Mouse (Mus musculus): ENCODE measurements at regions not wholly inside any gene's neighbourhood (a gene's known extent, or its start where the extent isn't known, plus 50 kb on each side); places are given as distances from the start of the nearest gene placed in this dataset.

DNA sequence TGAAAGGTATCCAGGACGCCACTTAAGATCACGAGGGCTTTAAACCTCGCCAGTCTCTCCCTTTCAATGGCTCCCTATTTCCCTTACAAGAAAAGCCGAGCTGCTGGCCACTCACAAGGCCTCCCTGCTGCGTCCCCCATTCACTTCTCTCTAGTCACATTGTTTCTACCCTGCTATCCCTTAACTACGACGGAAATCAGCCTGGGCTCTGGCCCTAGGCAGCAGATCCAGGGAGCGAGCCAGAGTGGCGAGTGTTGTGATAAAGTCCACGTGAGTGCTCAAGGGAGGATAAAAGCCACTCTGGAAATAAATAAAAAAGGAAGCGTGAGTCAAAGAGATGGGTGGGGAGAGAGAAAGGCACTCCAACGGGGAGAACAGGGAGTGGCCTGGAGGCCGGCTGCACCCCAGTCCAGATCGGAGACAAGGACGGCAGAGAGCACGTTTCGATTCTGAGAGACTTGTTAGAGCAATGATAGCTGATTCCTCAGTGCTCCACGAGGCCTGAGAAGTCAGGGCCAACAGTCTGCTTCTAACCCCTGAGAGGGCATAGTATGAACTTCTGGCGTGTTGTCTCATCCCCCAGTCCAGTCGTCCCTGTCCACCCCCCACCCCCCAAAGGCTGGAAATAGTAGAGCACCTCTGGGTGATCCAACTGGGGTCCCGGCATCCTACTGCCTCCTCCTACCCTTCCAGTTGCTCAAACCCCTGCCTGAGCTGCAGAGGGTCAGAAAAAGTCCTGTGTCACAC lies 84.8 kb upstream of the Calm2 start:
- peak; percentile 49 for DNase-seq (ENCODE audit: low spot score)

DNA sequence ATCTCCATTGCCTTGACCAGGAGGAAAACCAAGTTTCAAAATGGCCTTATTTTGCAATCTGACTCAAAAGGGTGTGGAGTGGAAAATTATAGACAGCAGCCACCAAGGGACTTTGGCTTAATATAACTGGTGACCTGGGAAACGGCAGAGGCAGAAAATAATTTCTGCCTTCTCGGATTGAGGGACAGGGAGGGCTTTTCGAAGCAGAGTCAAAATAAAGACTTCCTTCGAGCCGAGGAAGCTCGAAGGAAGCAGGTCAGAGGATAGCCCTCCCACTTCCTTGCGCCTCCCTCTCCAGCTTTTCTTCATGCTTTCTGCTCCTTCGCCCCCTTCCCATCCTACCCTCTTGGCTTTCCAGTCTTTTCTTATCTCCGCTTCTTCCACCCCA lies 85.4 kb upstream of the Calm2 start:
- DNase-seq (ENCODE audit: low spot score): no peak

DNA sequence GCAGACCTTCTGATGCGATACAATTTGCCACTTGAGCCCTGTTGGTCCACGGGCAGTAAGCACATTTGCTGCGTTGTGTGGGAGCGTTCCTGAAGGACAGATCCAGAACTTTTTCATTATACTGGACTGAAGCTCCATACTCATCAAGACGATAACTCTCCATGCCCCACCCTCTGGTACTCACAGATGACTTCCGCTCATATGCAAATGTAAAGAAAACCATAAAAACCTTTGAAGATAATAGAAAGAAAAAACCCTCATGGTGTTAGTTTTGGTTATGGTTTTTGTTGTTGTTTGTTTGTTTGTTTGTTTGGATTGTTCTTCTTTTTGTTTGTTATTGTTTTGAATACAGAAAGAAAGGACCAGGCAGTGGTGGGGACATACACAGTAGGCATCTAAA lies 86.0 kb upstream of the Calm2 start:
- no peak for DNase-seq (ENCODE audit: low spot score)

DNA sequence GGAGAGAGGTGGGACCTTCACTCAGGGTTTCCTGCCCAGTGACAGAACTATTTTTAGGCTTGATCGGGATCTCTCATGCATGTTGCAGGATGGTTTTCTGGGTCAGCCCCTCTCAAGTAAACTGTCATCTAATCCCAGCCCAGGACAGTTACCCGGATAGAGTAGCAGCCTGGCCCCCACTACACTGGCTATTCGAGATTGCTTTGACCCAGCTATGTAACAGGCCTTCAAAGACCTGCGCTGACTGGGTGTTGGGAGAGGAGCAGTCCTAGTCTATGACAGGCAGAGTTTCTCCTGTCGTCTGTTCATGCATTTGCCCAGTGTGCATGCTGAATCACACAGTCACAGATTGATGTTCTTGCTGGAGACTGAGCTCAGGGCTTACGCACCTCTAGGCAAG lies 86.2 kb upstream of the Epcam start:
- DNase-seq (ENCODE audit: low spot score): no peak

DNA sequence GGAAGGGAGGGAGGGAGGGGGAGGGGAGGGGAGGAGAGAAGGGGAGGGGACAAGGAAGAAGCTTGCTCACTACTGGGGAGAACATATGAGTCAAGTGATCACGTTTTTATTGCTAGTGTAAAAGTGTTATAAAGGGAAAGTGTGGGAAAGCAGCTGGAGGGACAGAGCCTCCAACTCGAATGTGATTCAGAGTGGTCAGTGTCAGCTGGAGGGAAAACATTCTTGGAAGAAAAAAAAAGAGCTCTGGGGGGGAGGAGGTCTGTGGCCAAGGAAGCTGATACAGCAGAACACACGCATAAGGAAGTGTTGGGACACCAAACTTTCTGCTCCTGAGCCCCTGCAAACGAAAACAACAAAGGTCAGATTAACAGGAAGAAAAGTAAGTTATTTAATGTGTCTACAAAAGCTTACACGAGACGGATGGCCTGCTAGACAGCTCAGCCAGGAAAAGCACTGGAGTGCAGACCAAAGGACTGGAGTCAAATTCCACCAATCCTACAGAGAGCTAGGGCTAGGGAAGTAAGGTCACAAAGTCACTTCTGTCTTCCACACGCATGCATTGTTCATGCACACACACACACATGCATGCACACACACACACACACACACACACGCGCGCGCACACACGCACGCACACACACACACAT lies 85.1 kb upstream of the Epcam start:
- peak; percentile 57 for DNase-seq (ENCODE audit: low spot score)

DNA sequence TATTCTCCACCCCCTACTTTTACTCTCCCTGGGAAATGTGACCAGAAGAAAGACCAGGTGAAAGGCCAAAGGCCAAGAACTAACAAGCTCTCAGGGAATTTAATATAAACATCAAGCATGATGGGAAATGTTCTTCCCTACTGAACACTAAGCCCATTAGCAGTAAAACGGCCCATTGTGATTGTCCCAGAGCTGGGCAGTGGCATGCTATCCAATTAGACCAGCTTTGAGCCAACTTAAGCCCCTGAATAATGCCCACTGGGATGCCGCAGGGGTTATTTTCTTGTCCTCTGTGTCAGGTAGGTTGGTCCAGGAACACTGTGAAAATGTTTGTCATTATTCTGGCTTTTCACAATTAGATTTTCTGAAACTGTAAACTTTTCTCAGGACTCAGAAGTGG lies 81.2 kb upstream of the Epcam start:
- peak; percentile 24 for DNase-seq (ENCODE audit: low spot score)

DNA sequence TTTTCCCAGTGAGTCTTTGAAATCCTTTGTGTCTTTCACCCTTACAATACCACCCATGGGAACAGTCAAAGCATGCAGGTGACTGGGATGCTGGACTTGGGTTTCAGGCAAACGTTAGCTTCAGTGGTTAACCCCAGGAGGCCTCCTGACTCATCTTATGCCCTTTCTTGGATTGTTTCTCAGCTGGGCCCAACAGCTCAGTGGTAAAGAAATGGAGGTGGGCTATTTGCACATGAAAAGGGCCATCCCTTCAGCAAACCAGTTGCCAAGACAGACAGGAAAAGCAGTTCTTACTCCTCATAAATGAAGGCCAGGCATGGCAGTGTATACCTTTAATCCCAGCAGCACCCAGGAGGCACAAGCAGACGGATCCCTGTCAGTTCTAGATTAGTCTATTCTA lies 77.4 kb upstream of the Epcam start:
- DNase-seq (ENCODE audit: low spot score): no peak

DNA sequence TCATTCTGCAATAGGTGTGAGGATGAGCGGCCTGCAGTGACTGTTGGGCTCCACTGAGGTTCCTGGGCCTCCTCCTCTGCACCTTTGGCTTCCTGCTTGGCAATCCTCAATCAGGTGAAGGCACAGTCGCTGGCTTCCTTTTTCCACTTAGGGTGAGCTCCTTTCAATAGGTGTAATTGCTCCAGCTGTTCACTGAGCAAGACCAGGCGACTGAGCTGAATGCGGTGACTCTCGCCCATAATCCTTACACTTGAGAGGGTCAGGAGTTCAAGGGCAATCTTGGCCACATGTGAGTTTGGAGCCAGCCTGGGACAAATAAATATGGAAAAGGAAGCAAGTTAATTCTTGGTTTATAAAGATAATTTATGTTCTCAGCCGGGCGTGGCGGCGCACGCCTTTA lies 76.1 kb upstream of the Epcam start:
- DNase-seq (ENCODE audit: low spot score): no peak

DNA sequence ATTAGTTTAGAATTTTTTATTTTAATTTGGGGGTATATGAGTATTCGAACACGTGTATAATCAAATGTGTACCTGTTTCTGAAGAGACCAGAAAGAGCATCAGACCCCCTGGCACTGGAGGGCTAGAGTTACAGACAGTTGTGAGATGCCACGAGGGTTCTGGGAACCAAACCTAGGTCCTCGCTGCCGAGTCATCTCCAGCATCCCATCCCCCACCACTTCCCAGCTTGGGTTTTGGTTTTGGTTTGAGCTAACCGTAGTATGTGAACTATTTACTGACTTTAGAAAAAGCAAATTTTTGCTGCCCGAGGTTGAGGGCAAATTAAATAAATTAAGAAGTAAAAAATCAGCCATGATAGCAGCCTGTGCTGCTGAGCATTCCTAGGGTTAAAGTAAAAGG lies 74.9 kb upstream of the Epcam start:
- DNase-seq (ENCODE audit: low spot score): no peak

DNA sequence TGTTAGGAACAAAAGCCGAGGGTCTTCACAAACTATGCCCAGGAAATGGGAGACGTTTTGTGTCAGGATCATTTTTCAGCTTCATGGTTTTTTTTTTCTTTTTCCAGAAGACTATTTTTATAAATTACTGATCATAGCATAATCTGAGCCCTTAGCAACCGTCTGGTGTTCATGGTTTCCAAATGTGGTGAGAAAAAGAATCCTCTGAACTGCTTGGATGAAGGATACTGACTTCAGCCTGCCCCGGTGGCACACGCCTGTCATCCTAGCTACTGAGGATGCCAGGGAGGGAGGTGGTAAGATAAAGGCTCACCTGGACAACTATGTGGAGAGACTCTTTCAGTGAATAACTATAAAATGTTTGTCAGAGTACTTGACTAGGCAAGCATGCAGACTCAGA lies 72.4 kb upstream of the Epcam start:
- no peak for DNase-seq (ENCODE audit: low spot score)

DNA sequence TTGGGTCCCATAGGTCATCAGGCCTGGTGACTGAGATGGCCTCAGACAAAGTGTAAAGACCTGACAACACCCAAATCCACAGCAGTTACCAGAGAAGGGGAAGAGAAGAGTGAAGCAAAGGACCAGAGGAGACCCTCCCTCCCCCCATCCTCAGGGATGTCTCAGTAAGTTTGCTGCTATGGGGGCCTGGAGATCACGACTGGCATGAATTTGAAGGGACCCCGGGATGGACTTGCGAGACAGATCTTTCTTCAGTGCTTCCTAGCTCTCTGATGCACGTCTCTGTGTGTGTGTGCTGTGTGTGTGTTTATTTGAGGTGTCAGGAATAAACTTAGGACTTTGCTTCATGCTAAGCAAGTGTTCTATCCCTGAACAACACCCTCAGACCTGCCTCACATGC lies 70.1 kb upstream of the Epcam start:
- DNase-seq (ENCODE audit: low spot score): no peak

DNA sequence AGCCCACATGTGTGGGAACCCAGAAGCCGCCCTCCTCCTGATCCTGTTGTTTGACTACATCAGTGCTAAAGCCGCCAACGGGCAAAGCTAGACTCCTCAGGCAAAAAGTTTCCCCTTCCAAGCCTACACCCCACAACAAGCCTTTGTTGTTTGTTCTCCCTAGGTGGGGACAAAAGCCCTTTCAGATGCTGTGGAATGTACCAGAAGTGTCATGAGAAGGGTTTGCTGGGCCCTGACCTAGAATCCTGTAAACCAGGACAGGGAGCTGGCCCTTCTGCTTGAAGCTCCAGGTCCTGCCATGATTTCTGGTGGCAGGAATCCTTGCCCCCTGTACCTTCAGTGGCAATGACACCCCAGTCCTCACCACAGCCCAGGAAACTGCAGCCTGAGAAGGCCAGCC lies 69.5 kb upstream of the Epcam start:
- no peak for DNase-seq (ENCODE audit: low spot score)

DNA sequence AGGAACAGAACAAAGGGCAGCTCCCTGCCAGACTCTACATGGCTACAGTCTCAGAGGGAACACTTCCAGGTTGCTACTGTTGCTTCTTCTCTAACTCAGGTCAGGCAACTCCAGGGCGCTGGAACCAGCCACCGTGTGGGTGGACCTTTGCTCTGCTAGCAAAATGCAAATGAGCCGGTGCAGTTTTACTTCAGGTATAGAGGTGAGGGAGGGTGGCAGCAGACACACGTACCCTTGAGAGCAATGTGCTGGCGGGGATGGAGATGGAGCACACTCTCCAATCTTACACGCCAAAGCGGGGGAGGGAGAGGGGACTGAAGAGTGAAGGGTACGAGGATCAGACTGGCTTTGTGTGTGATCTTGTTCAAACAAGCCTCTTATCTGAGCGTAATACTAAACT lies 68.8 kb upstream of the Epcam start:
- DNase-seq (ENCODE audit: low spot score): no peak

DNA sequence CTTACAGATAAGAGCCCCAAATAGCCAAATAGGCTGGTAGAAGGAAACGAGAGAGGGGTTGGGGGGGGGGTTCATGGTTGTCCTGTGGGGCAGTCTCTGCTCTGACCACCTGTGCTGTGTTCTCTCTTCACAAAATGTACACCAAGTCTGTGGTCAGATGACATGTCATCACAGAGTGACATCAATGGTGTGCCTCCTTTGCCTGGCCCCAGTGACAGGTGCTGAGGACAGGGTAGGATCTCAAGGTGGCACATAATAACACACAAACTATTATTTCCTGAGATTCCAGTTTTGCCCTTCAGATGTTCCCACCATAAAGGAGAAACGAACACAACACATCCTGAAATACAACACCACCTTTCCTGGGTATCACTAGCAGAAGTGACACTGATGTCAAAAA lies 68.3 kb upstream of the Epcam start:
- no peak for DNase-seq (ENCODE audit: low spot score)

DNA sequence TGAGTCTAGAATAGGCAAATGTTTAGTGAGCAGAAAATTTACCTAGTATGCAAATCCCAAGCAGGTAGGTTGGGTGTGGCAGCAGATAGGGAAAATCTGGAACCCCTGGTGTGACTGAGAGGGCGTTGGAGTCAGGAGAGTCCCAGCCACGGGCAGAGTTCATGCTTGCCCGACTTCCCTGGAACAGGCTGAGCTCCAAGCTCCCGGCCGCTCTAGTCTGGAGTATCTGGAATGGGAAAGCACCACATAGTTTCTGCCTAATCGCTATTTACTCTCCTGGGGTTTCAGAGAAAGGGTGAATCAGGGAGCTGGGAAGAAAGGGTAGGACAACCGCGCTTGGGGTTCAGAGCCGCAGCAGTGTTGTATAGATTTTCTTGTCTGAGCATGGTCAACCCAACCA lies 65.8 kb upstream of the Epcam start:
- no peak for DNase-seq (ENCODE audit: low spot score)

DNA sequence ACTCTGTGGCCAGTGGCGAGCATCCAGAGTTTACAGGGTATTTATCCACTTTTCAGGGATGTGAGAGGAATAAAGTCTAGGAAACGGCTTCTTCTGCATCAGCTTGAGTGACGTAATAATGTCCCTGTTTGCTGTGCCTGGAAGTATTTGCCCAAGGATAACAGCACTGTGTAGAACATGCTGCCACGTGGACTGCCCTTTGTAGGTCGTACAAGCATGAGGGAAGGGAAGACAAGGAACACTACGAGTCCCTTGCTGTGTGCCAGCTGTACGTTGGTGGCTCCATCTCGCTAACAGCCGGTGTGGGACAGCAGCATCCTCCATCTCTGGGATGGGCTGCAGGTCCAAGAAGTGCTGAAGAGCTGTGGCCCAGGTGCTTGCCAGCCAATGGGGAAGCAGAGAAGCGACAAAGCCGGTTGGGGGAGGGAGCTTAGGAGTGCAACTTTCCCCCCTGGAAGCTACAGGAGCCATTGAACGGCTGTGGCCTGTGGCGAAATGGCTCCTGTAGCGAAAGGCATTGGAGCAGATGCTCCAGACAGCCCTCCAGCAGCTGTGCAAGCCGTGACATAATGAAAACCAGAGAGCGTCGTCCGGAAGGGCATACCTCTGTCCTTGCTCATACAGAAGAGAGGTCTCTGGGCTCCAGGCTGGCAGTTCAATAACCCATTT lies 65.0 kb upstream of the Epcam start:
- peak; percentile 69 for DNase-seq (ENCODE audit: low spot score)

DNA sequence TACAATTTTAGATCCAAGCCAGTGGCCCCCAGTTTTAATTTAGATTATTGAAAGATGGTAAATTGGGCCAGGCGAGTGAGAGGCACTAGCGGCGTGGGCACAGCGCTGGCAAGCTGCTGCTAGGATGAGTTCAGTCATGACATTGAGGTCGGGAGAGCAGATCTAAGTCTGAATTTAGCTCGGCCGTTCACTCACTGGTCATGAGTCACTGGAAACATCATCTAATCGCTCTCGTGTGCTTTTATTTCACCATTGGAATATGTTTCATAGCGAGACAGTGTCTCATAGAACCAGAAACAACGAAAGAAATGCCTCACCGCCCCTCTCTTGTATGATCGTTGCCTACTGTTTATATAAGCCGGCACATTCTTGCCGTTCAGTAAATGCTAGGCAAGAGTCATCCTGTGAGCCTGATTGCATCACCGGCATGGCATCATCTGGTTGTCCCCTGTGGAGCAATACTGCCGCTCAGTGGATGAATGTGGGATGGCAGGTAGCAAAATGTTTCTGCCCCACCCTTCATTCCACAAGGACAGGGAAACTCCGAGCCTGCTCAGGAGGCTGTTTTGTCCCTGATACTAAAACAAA lies 64.3 kb upstream of the Epcam start:
- DNase-seq (ENCODE audit: low spot score): peak; percentile 94

DNA sequence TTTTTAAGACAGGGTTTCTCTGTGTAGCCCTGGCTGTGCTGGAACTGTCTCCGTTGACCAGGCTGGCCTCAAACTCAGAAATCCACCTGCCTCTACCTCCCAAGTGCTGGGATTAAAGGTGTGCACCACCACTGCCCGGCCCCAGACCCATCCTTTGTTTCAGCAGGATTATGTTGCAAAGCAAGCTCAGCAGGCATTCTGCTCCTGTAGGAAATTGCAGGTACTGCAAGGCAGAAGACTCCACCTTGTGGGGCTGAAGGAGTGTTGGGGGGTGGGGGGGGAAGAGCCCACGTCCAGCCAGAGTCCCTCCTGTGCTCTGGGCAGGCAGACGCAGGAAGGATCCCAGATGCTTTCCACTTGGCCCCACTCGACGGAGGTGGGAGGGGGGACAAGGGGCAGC lies 52.2 kb upstream of the Epcam start:
- no peak for DNase-seq (ENCODE audit: low spot score)

DNA sequence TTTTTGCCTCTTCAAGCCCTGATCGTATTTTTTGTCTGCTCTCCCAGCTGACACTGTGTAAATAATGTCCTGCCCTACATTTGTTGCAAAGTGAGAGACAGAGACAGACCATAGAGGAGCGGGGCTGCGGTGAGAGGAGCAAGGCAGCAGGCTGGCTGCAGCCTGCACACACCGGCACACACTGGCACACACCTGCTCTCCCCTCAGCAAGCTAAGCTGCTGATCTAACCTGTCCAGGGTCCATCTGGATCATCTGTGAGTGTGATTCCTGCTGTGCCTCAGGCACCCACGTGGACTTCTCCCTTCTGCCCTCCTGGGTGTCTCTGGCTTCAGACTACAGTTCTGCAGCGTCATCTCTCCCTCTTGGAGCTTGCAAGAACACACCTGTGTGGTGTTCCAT lies 50.4 kb upstream of the Epcam start:
- no peak for DNase-seq (ENCODE audit: low spot score)

Data from embryo, embryonic 10 days (tissue).